Mouse (Mus musculus): ENCODE results near the gene Zfp819.
"Not testable (repeated sequence)": the region's sequence is repeated elsewhere in the genome, so short reads cannot be mapped to it uniquely, and the experiment has no call there.

Gene Zfp819

DNA sequence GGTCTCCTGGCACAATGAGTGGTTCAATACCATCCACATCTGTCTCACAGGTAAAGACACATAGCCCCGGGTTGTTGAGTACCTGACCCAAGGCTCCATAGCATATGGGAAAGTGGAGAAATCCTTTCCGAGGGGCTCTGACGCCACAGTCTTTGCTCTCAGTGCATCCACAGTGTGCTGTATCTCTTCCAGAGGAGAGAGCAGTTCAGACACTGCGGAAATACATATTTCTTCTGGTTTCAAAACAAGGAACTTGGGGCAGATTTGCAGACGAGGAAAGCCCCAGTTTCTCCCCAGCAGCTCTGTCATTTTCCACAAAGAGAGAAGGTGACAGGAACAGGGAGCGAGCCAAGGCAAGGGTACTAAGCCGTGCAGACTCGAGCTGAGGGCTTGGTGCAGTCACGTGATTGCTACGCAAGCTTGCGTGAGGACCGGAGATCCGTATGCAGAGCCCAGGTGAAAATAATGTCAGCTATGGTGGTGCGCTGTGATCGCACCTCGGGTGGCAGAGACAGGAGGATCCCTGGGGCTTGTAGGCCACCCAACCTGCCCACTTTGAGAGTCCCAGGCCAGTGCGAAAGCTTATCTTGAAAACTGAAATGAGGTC is 36.2 kb downstream of the Zfp819 start:
- no peak for DNase-seq (ENCODE audit: low spot score in 2 of 2)

DNA sequence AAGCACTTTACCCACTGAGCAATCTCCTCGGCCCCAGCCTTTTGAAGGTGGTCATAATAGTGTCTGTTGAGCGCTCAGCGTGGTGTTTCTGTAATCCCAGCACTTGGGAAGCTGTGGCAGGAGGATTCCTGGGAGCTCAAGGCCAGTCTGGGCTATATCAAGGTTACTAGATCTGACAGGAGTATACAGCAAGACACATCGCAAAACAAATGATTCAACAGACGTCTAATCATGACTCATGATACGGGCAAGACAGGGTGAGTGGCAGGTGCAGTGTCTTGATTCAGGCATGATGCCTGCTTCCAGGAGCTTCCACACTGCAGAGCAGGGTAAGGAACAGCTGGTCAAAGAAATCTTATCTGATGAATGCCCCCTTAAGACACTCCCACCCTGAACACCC is 45.7 kb downstream of the Zfp819 start:
- DNase-seq (ENCODE audit: low spot score in 2 of 2), result no peak

DNA sequence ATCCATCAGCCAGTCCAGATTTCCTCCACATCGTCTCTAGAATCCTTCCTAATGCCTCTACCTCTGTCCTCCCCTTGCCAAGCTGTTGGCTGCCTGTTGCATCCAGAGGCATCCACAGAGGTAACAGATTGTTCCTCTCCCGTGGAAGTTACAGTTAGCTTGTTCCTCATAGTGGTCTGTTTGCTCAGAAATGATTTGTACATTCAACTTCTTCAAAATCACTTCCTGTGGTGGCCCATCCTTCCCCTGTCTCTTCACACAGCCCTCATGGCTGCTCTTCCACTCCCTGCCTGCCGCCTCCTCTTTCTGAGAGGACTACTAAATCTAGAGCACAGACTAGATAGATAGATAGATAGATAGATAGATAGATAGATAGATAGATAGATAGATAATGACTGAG is 47.5 kb downstream of the Zfp819 start:
- no peak for DNase-seq (ENCODE audit: low spot score in 2 of 2)

DNA sequence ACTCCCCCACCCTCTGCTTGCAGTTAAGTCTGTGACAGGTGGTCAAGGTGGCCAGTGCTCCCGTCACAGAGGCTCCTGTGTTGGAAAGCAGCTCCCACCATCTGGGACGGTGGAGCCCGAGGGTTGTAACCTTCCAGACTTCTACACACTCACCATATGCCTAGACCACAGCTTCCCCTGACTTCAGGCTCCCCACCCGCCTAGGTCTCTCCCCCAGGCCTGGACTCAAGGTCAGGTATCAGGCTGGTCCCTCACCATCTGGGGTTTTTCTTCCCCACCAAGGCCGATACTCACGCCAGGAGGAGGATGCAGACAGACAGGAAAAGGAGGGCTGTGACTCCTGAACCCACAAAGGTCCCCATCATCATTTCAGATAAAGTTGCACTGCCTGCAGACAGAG is 49.3 kb downstream of the Zfp819 start:
- no peak for DNase-seq (ENCODE audit: low spot score in 2 of 2)

DNA sequence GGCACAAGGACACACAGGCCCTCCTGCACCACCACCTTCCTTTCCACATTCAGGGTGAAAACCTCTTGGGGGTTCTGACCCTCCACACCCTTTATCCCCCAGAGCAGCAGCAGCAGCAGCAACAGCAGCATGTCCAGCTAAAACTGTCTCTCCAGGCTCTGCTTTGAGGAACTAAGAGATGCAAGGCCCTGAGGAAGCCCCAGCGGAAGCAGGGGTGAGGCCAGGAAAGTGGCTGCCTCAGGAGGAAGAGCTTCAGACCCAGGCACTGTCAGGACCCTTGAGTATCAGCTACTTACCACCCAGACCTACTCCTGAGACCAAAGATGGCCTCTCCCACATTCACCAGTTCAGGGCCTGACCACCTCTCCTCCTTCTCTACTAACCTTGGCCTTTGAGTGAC is 53.0 kb downstream of the Zfp819 start, which contains the start of gene Siglece:
Gene Siglece (minus strand): TSS at position 160 of the 400 bp plus-strand sequence.
- DNase-seq (ENCODE audit: low spot score in 2 of 2), result no peak

DNA sequence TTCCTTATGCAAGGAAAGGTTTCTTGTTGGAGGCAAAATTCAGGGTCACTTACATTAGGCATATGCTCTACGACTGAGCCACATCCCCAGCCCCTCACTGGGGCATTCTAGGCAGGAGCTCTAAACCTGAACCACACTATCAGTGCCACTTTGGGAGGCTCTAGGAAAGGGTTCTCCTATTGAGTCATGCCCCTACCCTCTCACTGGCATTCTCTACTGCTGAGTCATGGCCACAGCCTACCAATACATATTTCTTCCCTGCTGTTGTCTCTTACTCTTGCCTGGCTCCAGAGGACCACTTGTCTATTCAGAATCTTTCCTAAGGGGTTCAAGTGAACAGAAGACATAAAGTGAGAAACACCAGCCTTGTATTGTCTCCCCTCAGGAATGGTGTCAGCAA is 55.8 kb downstream of the Zfp819 start:
- DNase-seq (ENCODE audit: low spot score in 2 of 2), result no peak

DNA sequence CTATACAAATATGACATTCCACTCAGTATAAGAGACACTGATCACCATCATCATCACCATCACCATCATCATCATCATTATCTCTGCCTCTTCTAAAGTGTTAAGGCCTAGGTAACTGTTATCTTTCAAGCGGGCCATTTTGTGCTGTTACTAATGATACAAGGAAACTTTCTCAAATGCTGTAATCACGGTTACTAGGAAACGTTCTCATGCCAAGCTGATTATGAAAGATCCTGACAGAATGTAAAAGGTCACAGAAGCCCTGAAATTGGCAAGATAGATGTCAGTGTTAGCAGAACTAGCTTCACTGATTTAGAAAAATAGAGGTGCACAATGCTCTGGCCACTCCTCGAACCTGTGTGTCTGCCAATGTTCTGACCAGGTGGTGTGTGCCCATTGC is 60.3 kb downstream of the Zfp819 start:
- DNase-seq (ENCODE audit: low spot score in 2 of 2), result not testable (repeated sequence)

All from frontal cortex, postnatal 25 days (tissue).